Mouse (Mus musculus) hindbrain, embryonic 13.5 days (tissue): ENCODE results near the gene Ppt1. TPM values are rescaled to one million over a fixed set of nuclear protein-coding genes. Genes with fewer than 3 reads are reported as not detected.
A peak's percentile ranks its signal among the peaks of the same experiment; 100 is the strongest.

Experiments
- ATAC-seq: fragments of 200-750 bp; cut with Nextera tagmentation; 2 replicates; pipeline ENCODE4 v1.8.0; 2017; ENCODE audit warnings: moderate TSS enrichment; ENCODE audit not compliant: low FRiP score
- H3K27ac ChIP-seq: fragments of 300-500 bp; sonication (generic); 2 replicates; pipeline ENCODE4 v1.5.1; 2015; ENCODE audit warnings: inconsistent platforms, mild to moderate bottlenecking, moderate library complexity
- H3K27me3 ChIP-seq: fragments of 300-500 bp; sonication (generic); 2 replicates; pipeline ENCODE4 v1.6.1; 2015; ENCODE audit warnings: mild to moderate bottlenecking, inconsistent platforms
- H3K36me3 ChIP-seq: fragments of 300-500 bp; sonication (generic); 2 replicates; pipeline ENCODE4 v1.6.1; 2015; ENCODE audit warnings: mild to moderate bottlenecking, inconsistent platforms
- H3K4me1 ChIP-seq: fragments of 300-500 bp; sonication (generic); replicated peaks from 2 replicates; pipeline ENCODE4 v1.6.1; 2015; ENCODE audit warnings: inconsistent platforms
- H3K4me2 ChIP-seq: fragments of 300-500 bp; sonication (generic); 2 replicates; pipeline ENCODE4 v1.6.1; 2015; ENCODE audit warnings: inconsistent platforms, mild to moderate bottlenecking, moderate library complexity
- H3K4me3 ChIP-seq: fragments of 300-500 bp; sonication (generic); 2 replicates; pipeline ENCODE4 v1.5.1; 2015; ENCODE audit warnings: mild to moderate bottlenecking, inconsistent platforms
- H3K9ac ChIP-seq: fragments of 300-500 bp; sonication (generic); 2 replicates; pipeline ENCODE4 v1.6.1; 2015; ENCODE audit warnings: mild to moderate bottlenecking, inconsistent platforms
- H3K9me3 ChIP-seq: fragments of 300-500 bp; sonication (generic); 2 replicates; pipeline ENCODE4 v1.6.1; 2016; ENCODE audit warnings: inconsistent platforms
- WGBS: fragments of 180-500 bp; shearing (Covaris S2); methylation state at CpG from one replicate; pipeline ENCODE4 v1.1.7; 2015; 5-methylcytosine and 5-hydroxymethylcytosine counted together
- polyA plus RNA-seq: library from polyadenylated mRNA; unstranded; fragments of >200 nt; fragmentation: Nextera tagmentation; extraction: Ambion mirVana; gene quantifications from 2 replicates; pipeline ENCODE4 v1.2.1, GENCODE M21; 2015

Ppt1 gene
- polyA plus RNA-seq, 1 experiment from 2014 or later = 85.7 TPM

- H3K27me3 ChIP-seq = no peaks in the 10 kb centered on the region
- H3K9ac ChIP-seq = no peak overlapping the region
- H3K4me2 ChIP-seq = no peak overlapping the region
- no peak for ATAC-seq
- H3K9me3 ChIP-seq = no peaks in the 10 kb centered on the region
- H3K36me3 ChIP-seq = peaks cover 48% of the 10 kb centered on the region
- H3K4me3 ChIP-seq = no peak overlapping the region
- 94% methylated on average over 2 of the region's 2 CpGs for WGBS
- H3K4me1 ChIP-seq = no peaks in the 10 kb centered on the region
- H3K27ac ChIP-seq = no peak overlapping the region
Measured at GRCm38 (mm10) chr4:122871989-122872388, 35.9 kb downstream of the Ppt1 start.

- Histone ChIP-seq H3K27ac (no peak overlapping the region), H3K9me3 (no peaks in the 10 kb centered on the region), H3K4me2 (no peak overlapping the region), H3K27me3 (no peaks in the 10 kb centered on the region), H3K36me3 (peaks cover 41% of the 10 kb centered on the region), H3K4me1 (no peaks in the 10 kb centered on the region), H3K4me3 (no peak overlapping the region), H3K9ac (no peak overlapping the region)
- ATAC-seq = no peak
- 94% methylated on average over 5 of the region's 5 CpGs for WGBS
Measured at GRCm38 (mm10) chr4:122873003-122873402, 37.0 kb downstream of the Ppt1 start.

DNA sequence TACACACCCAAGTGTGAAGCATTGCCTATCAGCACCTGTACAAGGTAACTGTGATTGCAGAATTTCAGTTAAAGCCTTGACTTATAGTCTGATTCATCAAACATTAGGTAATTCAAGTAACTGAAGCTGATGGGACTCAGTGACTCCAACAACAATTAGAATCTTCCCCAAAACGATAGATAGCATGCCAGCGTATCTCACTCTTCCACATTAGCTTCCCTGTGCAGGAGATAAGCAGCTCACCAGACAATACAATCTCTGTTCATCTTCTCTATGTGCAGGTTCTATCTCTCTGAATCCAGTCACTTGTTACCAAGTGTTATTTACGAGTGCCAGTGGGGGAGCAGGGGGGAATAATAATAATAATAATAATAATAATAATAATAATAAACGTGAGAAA lies 37.5 kb downstream of the Ppt1 start:
- H3K27me3 ChIP-seq = no peaks in the 10 kb centered on the region
- peaks cover 37% of the 10 kb centered on the region for H3K36me3 ChIP-seq
- H3K4me1 ChIP-seq = 0 out of 2 replicates have a peak, but pooled peaks cover 2% of the 10 kb centered on the region
- ATAC-seq = no peak
- H3K9me3 ChIP-seq = no peaks in the 10 kb centered on the region
- H3K27ac ChIP-seq = no peak overlapping the region
- no peak overlapping the region for H3K4me3 ChIP-seq
- 92% methylated on average over 4 of the region's 4 CpGs for WGBS
- H3K4me2 ChIP-seq = no peak overlapping the region
- no peak overlapping the region for H3K9ac ChIP-seq

DNA sequence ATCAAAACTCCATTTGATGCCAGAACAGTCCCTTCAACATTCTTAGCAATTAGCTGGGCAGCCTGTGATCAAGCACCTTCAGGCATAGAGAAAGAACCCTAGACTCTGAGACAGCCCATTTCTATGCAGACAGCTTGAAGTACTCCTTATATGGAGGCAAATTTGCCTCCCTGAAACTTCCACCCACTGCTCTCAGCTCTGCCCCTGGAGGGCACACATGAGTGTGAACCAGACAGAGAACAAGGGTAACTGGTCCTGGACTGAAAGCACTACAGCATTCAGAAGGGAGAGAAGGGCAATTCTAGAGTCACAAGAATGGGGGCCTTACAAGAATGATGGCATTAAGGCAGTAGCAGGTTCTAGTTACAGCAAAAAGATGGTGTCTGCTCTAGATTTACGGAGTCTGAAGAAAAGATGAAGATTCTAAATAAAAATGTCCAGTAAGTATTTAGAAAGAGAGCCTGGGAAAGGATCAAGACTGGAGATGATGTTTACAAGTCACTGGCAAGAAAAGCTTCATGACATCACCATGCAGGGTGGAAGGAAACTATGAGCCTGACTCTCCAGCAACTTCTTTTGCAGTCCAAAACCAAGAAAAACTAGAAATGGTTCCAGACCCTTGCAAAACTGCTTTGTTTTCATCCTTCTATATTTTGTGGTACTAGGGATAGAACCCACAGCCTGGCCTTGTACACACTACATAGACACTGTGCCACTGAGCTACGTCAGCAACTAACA lies 42.5 kb downstream of the Ppt1 start:
- H3K9ac ChIP-seq = no peak overlapping the region
- no peaks in the 10 kb centered on the region for H3K9me3 ChIP-seq
- H3K27ac ChIP-seq = no peak overlapping the region
- H3K4me3 ChIP-seq = no peak overlapping the region
- no peak overlapping the region for H3K4me2 ChIP-seq
- H3K27me3 ChIP-seq = no peaks in the 10 kb centered on the region
- 94% methylated on average over 2 of the region's 2 CpGs for WGBS
- no peak for ATAC-seq
- no peaks in the 10 kb centered on the region; the same call in 1 of the 2 replicates for H3K36me3 ChIP-seq
- H3K4me1 ChIP-seq = peaks cover 16% of the 10 kb centered on the region

DNA sequence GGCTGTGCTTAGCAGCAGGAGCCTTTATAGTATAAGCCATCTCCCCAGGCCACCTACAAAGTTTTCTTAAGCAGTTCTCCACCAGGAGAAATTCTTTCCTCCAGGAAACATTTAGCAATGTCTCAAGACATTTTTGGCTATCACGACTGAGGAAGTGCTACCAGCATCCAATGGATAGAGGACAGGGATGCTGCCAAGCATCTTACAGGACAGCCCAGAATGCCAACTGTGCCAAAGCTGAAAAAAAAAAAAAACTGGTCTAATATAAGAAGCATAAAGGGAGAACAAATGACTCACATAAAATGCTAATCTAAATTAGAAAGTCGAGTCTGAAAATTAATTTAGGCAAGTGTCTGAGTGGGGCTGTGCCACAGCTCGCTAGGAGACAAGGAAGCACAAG lies 46.5 kb downstream of the Ppt1 start:
- H3K27me3 ChIP-seq = no peaks in the 10 kb centered on the region
- H3K4me1 ChIP-seq = peaks cover 40% of the 10 kb centered on the region
- H3K4me2 ChIP-seq = no peak overlapping the region
- H3K9ac ChIP-seq = no peak overlapping the region
- H3K9me3 ChIP-seq = no peaks in the 10 kb centered on the region
- no peak for ATAC-seq
- H3K4me3 ChIP-seq = no peak overlapping the region
- no peaks in the 10 kb centered on the region; the same call in 1 of the 2 replicates for H3K36me3 ChIP-seq
- 89% methylated on average over 3 of the region's 3 CpGs for WGBS
- H3K27ac ChIP-seq = no peak overlapping the region

DNA sequence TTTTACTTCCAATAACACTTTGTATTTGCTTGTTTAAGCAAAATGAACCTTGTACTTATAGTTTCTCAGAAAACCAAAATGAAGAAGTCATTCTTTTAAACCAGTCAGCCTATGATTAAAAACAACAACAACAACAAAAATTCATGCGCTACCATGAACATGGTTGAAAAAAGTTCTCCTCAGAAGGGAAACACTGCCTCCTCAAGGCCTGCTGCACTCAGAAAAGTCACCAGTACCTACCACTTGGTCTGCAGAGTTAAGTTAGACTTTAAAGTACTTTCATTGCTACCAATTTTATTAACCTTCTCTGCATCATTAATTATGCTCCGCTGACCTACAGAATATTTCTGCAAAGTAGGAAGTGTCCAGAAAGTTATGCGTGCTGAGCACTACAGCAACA lies 47.3 kb downstream of the Ppt1 start:
- Histone ChIP-seq H3K27me3 (no peaks in the 10 kb centered on the region), H3K4me1 (peaks cover 38% of the 10 kb centered on the region), H3K27ac (no peak overlapping the region), H3K9me3 (no peaks in the 10 kb centered on the region), H3K9ac (0 out of 2 replicates have a peak overlapping the region, but pooled peaks have one; percentile 89), H3K36me3 (no peaks in the 10 kb centered on the region; the same call in 1 of the 2 replicates), H3K4me2 (peak overlapping the region; percentile 76; the same call in 1 of the 2 replicates), H3K4me3 (no peak overlapping the region)
- whole genome bisulfite sequencing = 95% methylated on average over 3 of the region's 3 CpGs
- ATAC-seq = no peak

- Histone ChIP-seq H3K4me3 (peak overlapping the region; percentile 82; the same call in 1 of the 2 replicates), H3K27me3 (no peaks in the 10 kb centered on the region), H3K9ac (peak overlapping the region; percentile 89; the same call in 1 of the 2 replicates), H3K36me3 (no peaks in the 10 kb centered on the region; the same call in 1 of the 2 replicates), H3K4me1 (peaks cover 38% of the 10 kb centered on the region), H3K9me3 (no peaks in the 10 kb centered on the region), H3K27ac (no peak overlapping the region; the same call in 1 of the 2 replicates), H3K4me2 (peak overlapping the region; percentile 76)
- ATAC-seq = no peak
- WGBS = 86% methylated on average over 2 of the region's 2 CpGs
Measured at GRCm38 (mm10) chr4:122884051-122884450, 48.0 kb downstream of the Ppt1 start.

- no peaks in the 10 kb centered on the region for H3K9me3 ChIP-seq
- H3K27ac ChIP-seq = no peak overlapping the region; the same call in 1 of the 2 replicates
- WGBS = 59% methylated on average over 12 of the region's 12 CpGs
- no peaks in the 10 kb centered on the region; the same call in 1 of the 2 replicates for H3K36me3 ChIP-seq
- no peak for ATAC-seq
- H3K4me3 ChIP-seq = peak overlapping the region; percentile 82
- peak overlapping the region; percentile 76 for H3K4me2 ChIP-seq
- peaks cover 38% of the 10 kb centered on the region for H3K4me1 ChIP-seq
- no peaks in the 10 kb centered on the region for H3K27me3 ChIP-seq
- H3K9ac ChIP-seq = peak overlapping the region; percentile 89
Measured at GRCm38 (mm10) chr4:122884481-122885340, 48.7 kb downstream of the Ppt1 start.

- peak within 1 kb of the TSS; percentile 89 for H3K9ac ChIP-seq
- H3K9me3 ChIP-seq = no peaks in the 10 kb centered on the region
- under 1% methylated on average over 43 of the region's 49 CpGs for WGBS
- ATAC-seq = peak; percentile 96
- H3K4me2 ChIP-seq = peak within 1 kb of the TSS; percentile 76
- H3K36me3 ChIP-seq = no peaks in the 10 kb centered on the region; the same call in 1 of the 2 replicates
- H3K4me3 ChIP-seq = peak within 1 kb of the TSS; percentile 82
- H3K27me3 ChIP-seq = no peaks in the 10 kb centered on the region
- H3K4me1 ChIP-seq = peaks cover 38% of the 10 kb centered on the region
- peak within 1 kb of the TSS; percentile 99 for H3K27ac ChIP-seq
Measured at GRCm38 (mm10) chr4:122885768-122886578, 49.9 kb downstream of the Ppt1 start, which contains the start of gene Cap1. TSS of gene Cap1 (minus strand) at chr4:122886056.

DNA sequence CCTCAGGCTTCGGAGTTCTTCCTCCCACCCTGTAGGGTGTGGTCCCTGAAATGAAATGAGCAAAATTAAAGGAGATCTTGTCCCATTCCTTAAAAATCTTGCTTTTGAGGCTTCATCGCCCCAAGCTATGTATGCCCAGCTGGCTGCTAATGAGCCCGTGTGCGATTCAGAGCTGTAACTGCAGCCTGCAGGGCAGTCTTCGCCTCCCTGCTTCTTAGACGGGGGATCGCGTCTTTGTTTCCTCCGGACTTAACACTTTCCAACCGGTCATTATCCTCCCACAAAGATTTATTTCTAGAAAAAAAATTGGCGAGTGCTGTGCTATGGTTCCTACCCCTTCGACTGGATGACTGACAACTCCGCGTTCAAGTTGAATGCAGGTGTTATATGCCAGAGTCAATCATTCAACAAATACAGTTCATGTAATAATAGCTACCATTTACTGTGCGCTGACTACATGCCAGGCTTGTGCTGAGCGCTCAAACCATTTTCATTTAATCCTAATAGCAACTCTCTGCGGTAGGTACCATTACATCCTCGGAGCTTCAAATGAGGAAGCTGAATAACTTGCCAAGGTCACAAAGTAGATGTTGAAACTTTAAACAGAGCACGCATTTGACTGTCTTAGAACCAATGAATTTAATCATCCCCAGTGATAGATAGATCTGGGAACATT lies 50.7 kb downstream of the Ppt1 start:
- Histone ChIP-seq H3K9me3 (no peaks in the 10 kb centered on the region), H3K27ac (peak overlapping the region; percentile 99), H3K4me2 (peak overlapping the region; percentile 76), H3K27me3 (no peaks in the 10 kb centered on the region), H3K4me1 (peaks cover 42% of the 10 kb centered on the region), H3K36me3 (no peaks in the 10 kb centered on the region; the same call in 1 of the 2 replicates), H3K4me3 (peak overlapping the region; percentile 82), H3K9ac (peak overlapping the region; percentile 86)
- peak; percentile 0; the same call in 1 of the 2 replicates for ATAC-seq
- WGBS = 6% methylated on average over 19 of the region's 19 CpGs

DNA sequence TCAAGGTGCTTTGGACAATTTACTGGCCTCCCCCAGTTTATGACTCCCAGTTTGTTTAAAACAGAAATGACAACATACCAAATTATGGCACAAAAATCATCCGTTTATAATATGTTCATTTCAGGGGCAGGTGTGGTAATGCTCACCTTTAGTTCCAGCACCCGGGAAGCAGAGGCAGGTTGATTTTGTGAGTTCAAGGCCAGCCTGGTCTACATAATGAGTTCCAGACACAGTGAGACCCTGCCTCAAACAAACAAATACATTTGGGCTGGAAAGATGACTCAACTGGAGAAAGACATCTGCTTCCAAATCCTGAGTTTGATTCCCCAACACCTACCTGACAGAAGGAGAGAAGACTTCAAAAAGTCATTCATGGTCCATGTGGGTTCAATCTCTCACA lies 51.3 kb downstream of the Ppt1 start:
- WGBS = 78% methylated on average over 2 of the region's 2 CpGs
- Histone ChIP-seq H3K36me3 (no peaks in the 10 kb centered on the region; the same call in 1 of the 2 replicates), H3K27ac (peak overlapping the region; percentile 99), H3K4me3 (peak overlapping the region; percentile 82), H3K4me2 (peak overlapping the region; percentile 76), H3K9me3 (no peaks in the 10 kb centered on the region), H3K9ac (peak overlapping the region; percentile 86; the same call in 1 of the 2 replicates), H3K27me3 (no peaks in the 10 kb centered on the region), H3K4me1 (peaks cover 35% of the 10 kb centered on the region)
- no peak for ATAC-seq
